Mouse (Mus musculus) G1E (cell line): ENCODE data around the gene 4930579F01Rik.

Experiments
- CTCF ChIP-seq: IDR thresholded peaks from 2 replicates; pipeline ENCODE4 v1.5.1; 2012; ENCODE audit warnings: low read depth, low read length, inconsistent platforms, mixed read lengths
- TAL1 ChIP-seq: conservative IDR thresholded peaks from 2 replicates; pipeline ENCODE4 v1.6.1; 2012; ENCODE audit warnings: low read depth, low read length, inconsistent platforms, mixed read lengths

GRCm38 (mm10) chr3:138142733-138143314, 50.8 kb downstream of the 4930579F01Rik start:
- TF ChIP-seq CTCF (no peak), TAL1 (no peak)
